Mouse (Mus musculus): ENCODE results near the gene Hoxb6.

Hoxb6 gene

GRCm38 (mm10) chr11:96269869-96270268 lies 22.4 kb upstream of the Hoxb6 start:
- no peak for DNase-seq (ENCODE audit: low spot score in 2 of 2)

GRCm38 (mm10) chr11:96270996-96271540 lies 21.2 kb upstream of the Hoxb6 start, which contains the start of gene Hoxb9:
Hoxb9 (plus strand) TSS chr11:96271457.
- no peak for DNase-seq (ENCODE audit: low spot score in 2 of 2)

- DNase-seq (ENCODE audit: low spot score in 2 of 2): no peak
Measured at GRCm38 (mm10) chr11:96271541-96272011, 20.7 kb upstream of the Hoxb6 start.

GRCm38 (mm10) chr11:96272024-96272921 lies 20.0 kb upstream of the Hoxb6 start:
- DNase-seq (ENCODE audit: low spot score in 2 of 2): no peak

GRCm38 (mm10) chr11:96274428-96274827 lies 17.8 kb upstream of the Hoxb6 start:
- DNase-seq (ENCODE audit: low spot score in 2 of 2): no peak

GRCm38 (mm10) chr11:96275896-96276295 lies 16.4 kb upstream of the Hoxb6 start:
- no peak for DNase-seq (ENCODE audit: low spot score in 2 of 2)

- no peak for DNase-seq (ENCODE audit: low spot score in 2 of 2)
Measured at GRCm38 (mm10) chr11:96277151-96278044, 14.9 kb upstream of the Hoxb6 start.

GRCm38 (mm10) chr11:96278324-96278723 lies 14.0 kb upstream of the Hoxb6 start:
- no peak for DNase-seq (ENCODE audit: low spot score in 2 of 2)

GRCm38 (mm10) chr11:96278773-96279172 lies 13.5 kb upstream of the Hoxb6 start:
- DNase-seq (ENCODE audit: low spot score in 2 of 2): peak; percentile 64 to 69

GRCm38 (mm10) chr11:96279421-96280233 lies 12.6 kb upstream of the Hoxb6 start:
- DNase-seq (ENCODE audit: low spot score in 2 of 2): no peak

- DNase-seq (ENCODE audit: low spot score in 2 of 2): no peak
Measured at GRCm38 (mm10) chr11:96280399-96281378, 11.6 kb upstream of the Hoxb6 start.

- no peak for DNase-seq (ENCODE audit: low spot score in 2 of 2)
Measured at GRCm38 (mm10) chr11:96281396-96281795, 10.9 kb upstream of the Hoxb6 start.

- DNase-seq (ENCODE audit: low spot score in 2 of 2): no peak
Measured at GRCm38 (mm10) chr11:96281855-96282570, 10.3 kb upstream of the Hoxb6 start, which contains the start of gene Hoxb8. Hoxb8 (plus strand) TSS chr11:96281905.

GRCm38 (mm10) chr11:96282795-96283430 lies 9.4 kb upstream of the Hoxb6 start:
- no peak for DNase-seq (ENCODE audit: low spot score in 2 of 2)

GRCm38 (mm10) chr11:96284041-96284749 lies 8.1 kb upstream of the Hoxb6 start:
- no peak for DNase-seq (ENCODE audit: low spot score in 2 of 2)

GRCm38 (mm10) chr11:96284774-96285734 lies 7.2 kb upstream of the Hoxb6 start:
- DNase-seq (ENCODE audit: low spot score in 2 of 2): no peak

All from right cerebral cortex, postnatal 36 days (tissue).